Mouse (Mus musculus) ovary, postnatal 36 days (tissue): ENCODE results near the gene Rpl12.
A peak's percentile ranks its signal among the peaks of the same experiment; 100 is the strongest.

Experiments used
- DNase-seq: peaks from one replicate; pipeline ENCODE4 v3.0.0; 2022; ENCODE audit warnings: low spot score, mixed read lengths

Gene Rpl12

DNA sequence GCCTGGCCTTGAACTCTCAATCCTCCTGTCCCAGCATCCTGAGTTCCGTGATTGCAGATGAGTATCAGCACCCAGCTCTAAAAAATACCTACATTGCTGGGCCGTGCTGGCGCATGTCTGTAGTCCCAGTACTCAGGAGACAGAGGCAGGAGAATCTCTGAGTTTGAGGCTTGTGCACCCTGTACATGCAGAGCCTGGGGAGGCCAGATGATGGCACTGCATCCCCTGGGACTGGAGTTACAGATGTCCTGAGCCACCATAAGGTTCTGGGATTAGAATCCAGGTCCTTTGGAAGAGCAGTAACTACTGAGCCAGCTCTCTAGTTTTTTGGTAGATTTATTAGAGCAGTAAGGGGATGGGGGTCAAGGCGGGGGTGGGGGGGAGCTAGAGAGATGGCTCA, 20.9 kb upstream of the Rpl12 start:
- no peak for DNase-seq

DNA sequence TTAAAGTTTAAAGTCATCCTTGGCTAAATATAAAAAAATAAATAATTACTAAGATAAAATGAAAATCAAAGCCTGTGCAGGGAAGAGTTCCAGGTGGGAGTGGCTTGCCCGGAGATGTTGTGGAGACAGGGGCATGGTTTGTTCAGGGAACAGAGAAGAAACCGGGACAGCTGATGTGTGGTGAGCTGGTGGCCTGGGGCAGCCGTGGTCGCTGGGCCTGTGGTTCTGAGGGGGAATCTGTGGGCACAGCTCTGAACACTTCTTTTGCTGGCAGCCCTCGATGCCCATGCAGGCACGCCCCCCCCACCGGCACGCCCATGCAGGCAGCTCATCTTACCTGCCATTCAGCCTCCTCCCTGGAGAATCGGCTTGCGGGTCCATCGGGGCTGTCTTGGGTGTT, 13.9 kb upstream of the Rpl12 start:
- DNase-seq = no peak

DNA sequence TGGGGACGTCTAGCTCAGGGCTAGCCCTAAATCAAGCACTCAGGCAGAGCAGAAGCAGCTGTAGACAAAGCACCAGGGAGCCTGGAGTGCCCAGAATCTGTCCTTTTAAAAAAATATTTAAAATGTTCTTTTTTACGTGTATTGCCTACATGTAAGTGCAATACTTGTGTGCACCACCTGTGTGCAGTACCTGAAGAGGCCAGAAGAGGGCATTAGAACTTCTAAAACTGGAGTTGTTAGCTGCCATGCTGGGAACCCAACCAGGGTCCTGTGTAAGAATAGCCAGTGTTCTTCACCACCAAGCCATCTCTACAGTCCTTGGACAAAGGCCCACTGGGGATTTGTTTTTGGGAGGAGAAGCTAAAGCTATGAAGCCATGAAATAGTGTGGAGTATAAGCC, 6.8 kb upstream of the Rpl12 start:
- no peak for DNase-seq

DNA sequence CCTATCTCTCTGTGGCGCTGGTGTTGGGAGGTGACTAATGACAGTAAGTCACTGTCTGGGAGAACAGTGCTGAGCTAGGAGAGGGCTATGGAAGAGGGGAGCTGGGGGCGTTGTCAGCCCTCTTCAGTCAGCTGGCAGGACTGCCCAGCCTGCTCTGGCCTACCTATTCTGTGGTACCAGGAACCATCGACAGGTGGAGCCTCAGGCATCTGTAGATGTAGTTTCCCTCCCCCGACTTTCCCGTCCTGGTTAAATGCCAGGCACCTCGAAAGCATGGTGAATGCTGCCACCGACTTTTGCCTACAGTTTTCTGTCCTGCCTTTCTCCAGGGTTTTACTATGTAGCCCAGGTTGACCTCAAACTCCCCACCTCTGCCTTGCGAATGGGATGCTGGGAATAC, 4.0 kb upstream of the Rpl12 start:
- no peak for DNase-seq

DNA sequence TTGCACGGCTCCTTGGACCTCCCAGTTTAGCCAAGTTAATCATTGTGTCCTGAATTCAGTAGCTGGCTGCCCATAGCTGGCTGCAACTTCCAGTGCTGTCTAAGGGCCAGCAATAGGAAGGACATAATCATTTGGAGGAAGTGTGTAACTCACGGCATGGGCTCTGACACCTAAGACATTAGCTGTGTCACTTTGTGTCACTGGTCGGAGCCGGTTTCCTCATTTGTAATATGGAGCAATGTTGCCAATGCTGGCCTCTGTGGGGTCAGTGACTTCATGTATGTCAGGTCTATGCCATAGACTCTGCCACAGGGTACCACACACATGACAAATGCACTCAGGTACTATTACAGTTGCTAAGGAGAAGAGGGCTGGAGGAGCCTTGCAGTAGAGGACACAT, 1.1 kb upstream of the Rpl12 start:
- DNase-seq = no peak

DNA sequence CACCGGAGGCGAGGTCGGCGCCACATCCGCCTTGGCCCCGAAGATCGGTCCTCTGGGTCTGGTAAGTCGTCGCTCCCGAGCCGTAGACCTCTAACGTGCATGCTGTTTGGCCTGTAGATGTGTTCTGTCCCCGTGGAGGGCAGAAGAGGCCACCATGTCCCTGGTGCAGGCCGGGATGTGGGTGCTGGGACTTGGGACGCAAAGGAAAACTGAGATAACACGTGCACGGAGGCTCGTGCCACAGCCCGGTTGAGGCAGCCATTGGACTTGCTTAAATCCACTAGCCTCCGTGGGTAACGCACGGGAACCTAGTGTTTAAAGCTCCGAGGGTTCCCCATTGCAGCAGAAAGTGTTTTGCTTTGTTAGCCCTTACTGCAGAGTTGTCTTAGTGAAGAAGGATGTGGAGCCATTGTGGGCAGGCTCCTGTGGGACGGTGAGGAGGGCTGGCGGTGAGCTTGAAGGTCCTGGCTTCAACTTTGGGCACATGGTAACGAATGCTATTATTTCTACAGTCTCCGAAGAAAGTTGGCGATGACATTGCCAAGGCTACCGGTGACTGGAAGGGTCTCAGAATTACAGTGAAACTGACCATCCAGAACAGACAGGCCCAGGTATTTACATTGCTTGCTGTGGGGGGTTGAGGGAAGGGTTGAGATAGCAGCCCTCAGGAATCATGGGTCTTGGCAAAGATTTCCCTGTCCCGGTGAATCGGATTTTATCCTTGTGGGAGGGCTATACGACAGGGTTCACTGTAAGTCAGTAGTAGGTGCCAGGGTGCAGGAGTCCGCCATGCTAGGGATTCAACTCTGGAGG, 909 bp downstream of the Rpl12 start:
- peak; percentile 30 for DNase-seq

DNA sequence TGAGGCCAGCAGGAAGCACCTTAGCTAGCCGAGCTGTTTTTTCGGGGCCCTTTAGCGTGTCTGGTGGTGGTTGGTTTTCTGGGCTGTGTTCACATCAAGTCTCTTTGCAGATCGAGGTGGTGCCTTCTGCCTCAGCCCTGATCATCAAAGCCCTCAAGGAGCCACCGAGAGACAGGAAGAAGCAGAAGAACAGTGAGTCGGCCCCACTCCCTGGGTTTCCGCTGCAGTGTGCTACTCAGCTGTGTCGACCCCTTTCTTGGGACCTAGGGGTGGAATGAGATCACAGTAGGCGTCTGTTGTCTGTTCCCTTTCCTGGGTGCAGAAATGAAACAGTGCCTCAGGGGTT, 1.5 kb downstream of the Rpl12 start:
- no peak for DNase-seq

DNA sequence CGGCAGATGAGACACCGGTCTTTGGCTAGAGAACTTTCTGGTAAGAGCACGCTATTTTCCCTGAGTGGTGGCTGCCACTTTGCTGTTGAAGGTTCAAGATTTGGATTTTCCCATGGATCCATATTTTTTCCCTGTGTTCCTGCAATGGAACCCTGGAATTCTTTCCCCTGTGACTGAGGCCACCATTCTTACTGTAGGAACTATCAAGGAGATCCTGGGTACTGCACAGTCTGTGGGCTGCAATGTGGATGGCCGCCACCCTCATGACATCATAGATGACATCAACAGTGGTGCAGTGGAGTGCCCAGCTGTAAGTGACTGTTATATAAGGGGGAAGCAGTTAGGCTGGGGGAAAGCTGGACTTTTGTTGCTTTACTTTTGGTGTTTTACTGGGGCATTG, 2.2 kb downstream of the Rpl12 start:
- no peak for DNase-seq

DNA sequence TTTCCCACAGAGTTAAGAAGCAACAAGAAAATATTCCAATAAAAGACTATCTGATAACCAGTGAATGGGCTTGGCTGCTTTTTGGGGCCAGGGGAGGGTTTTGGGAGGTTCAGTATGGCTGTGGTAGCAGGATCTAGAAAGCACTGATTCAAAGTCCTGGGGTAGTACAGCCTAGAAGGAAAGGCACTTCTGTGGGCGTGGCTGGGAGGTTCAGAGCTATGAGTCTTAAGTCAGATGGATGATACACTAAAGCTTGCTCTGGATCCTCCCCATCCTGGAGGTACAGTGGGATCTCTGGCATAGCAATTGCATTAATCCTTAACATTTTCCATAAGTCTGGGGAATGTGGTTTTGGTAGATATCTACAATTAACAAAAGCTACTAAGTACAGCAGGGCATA, 2.6 kb downstream of the Rpl12 start:
- no peak for DNase-seq

DNA sequence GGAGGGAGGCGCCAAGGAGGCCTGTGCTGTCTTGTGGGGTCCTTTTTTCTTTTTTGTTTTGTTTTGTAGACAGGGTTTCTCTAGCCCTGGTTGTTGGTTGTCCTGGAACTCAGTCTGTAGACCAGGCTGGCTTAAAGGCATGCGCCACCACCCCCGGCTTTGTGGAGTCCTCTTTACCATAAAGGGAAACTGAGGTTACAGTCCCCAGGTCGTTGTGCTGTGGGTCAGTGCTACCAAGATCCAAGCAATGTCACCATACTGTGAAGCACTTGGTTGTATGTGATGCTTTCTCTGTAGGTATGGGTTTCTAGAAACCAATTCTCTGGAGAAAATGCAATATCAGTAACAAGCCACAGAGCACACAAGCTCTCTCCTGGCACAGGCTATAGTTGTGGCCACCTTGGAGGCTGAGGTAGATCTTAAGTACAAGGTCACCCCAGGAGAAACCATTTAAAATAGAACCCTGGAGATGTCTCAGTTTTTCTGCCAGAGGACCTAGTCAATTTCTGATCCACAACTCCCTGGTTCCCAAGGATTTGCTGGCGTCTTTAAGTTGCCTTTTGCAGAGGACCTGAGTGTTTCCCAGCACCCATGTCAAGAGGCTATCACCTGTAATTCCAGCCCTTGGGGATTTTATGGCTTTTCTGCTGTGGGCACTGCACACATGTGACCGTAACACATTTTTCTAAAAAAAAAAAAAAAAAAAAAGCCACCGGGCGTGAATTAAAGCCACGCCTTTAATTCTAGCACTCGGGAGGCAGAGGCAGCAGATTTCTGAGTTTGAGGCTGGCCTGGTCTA, 3.5 kb downstream of the Rpl12 start:
- no peak for DNase-seq

DNA sequence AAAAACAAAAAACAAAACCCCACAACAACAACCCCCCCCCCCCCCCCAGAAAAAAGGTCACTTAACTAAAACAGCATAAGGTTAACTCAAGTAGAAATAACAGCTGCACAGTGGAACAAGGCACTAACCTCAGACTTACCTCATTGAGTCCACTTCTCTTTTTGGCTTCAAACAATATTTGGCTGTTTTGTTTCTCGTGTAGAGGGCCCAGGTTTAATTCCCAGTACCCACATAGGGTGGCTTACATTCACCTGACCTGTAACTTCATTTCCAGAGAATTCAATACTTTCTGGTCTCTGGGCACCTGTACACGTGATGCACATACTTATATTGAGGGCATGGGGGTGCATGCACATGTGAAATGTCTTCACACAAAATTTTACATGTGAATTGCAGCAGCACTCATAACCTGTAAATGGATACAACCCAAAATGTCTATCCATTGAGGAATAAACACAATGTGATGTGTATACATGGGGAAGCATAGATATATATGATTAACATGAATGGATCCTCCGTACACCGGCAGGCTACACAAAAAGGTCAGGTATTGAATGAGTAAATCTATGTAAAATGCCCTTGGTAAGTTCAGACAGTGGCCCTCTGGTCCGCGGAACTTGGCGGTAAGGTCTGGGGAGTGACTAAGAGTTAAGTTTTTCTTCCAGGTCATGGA, 4.3 kb downstream of the Rpl12 start:
- no peak for DNase-seq

DNA sequence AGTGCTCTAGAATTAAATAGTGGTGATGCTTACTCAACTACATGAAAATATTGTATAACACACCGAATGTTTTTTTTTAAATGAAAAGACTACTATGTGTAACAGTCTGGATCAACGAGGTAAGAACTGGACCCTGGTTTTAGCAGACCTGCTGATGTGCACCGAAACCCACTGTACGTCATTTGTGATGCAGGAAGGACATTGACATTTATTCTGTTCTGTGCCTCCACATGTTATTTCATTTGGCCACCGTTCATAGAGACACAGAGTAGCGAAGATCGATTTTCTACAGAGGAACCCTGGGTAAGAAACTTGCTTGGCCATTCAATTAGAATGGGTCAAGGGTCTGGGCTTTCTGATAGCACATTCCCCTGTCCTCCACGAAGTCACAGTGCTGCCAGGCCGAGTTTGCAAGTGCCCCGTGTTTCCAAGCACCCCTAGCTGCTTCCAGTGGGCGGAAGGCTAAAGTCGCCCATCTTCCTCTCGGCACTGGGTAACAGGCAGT, 4.9 kb downstream of the Rpl12 start:
- no peak for DNase-seq

DNA sequence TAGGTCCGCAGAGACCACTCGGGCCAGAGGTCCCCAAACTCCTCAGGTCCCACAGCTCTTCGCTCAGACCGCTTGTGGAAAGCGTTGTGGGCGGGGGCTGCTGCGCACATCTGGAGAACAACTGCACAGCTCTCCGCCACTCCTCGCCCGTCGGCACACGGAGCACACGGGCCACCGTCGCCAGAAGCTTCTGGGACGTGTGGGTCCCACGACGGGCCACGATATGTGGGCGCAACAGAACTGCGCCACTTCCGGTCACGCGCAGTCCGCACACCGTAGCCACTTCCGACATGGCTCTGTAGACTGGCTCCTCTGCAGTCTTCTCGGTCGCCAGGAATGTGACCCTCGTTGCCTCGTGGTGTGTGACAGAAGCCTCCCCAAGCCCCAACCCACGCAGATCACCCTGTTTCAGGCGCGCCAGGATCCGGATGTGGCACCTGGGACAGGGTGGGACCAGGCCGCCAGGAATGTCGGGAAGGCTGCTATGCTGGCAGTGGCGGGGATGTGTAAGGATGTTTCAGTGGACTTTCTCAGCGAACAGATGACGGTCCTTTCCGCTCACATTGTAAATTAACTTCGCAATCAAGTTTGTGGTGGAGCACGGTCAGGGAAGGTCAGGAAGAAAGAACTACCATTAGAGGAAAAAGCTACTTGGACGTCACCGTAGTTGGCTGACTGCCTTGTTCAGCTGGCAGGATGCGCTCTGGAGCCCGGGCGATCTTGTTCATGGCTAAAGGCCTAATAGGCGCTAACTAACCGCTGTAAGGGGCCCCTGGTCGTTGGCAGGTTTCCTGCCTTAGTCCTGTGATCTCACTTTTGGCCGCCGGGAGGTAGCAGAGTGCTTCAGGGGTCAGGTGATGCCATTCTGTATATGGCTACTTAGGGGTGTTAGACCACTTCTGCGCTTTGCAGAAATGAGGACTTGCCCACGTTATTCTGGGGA, 5.6 kb downstream of the Rpl12 start:
- DNase-seq = peak; percentile 84

DNA sequence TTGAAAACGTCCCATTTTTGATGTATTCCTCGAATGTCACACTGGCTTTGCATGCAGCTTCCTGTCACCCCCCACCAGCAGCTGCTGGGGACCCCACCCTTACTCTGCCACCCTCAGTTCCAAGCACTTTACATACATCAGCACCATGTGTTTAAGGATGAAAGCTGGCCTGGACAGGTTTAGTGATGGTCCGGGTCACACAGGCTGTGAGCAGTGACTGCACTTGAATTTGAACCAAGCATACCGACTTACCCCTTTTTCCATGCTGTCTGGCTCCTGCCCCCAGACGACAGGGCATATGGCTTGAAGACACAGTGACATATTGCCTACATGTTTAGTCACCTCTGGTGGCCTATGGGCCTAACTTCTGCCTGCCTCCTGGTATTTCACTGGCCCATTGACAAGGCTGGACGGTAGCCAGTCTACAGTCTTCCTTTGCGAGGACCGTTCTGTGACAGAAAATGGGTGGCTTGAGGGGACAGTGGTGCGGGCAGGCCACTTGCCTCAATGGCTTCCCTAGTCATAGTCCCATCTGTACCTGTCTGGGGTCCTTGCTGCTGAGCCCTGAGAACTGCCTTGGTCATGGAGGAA, 6.8 kb downstream of the Rpl12 start:
- DNase-seq = no peak

DNA sequence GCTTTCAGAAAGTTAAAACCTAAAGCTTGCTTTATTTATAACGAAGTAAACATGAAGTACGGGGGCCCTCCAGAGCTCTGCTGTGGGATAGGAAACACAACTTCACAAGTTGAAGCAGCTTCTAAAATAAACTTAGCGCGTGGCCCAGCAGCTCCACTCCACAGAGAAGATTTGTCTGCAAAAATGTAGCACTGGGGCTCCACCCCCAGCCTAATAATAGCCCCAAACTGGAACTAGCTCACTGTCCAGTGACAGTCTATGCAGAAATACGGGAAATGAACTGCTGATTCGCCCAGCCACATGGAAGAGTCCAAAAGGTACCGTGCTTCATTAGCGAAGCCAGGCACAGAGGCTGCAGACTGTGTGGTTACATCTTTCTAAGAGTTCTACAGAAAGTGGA, 8.0 kb downstream of the Rpl12 start:
- DNase-seq = no peak

DNA sequence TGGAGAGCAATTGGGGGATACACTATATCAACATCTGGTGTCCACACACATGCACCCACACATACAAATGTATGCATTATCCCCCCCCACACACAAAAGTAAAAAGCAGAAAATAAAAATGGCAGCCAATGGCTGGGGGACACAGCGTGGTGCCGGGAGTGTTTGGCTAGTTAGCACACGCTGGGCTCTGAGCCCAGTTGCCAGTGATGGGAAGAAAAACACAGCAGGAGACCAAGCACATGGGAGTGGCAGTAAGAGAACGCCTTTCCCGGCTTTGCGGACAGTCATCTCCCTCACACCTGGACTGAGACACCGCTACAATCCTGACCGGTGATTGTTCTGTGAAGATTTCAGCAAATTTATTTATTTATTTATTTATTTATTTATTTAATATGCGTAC, 9.9 kb downstream of the Rpl12 start:
- no peak for DNase-seq

DNA sequence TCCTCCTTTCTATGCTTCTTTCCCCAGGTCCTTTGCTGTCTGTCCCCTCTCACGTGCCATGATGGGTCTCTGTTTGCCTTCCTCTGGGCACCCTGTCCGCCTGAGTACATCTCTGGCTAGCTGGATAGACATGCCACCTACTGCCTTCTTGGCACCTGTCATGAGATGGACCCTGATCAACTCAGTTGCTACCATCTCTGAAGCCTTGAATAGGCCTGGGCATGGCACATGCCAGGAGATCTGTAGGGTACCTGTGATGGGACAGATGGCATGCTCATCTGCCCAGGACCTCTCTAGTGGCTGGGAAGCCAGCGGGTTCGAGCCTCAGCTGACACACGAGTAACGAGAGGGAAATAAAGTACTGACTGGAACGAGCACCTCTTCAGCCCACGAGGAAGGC, 12.9 kb downstream of the Rpl12 start:
- no peak for DNase-seq

DNA sequence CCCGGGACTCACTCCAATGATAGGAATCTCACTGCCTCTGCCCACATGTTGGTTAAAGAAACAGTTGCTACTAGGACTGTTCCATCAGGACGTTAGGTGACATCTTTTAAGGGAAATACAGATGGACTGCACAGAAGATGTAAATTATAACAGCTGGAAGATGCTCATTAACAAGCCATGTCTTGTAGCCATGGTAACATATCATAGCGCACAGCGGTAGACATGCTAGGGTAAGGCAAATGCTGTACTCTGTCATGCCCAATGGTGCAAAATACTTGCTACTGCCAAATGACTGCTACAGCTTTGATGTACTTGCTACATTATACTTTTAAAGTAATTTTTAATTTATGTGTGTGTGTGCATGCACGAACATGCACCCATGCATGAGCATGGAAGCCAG, 15.8 kb downstream of the Rpl12 start:
- DNase-seq = no peak

DNA sequence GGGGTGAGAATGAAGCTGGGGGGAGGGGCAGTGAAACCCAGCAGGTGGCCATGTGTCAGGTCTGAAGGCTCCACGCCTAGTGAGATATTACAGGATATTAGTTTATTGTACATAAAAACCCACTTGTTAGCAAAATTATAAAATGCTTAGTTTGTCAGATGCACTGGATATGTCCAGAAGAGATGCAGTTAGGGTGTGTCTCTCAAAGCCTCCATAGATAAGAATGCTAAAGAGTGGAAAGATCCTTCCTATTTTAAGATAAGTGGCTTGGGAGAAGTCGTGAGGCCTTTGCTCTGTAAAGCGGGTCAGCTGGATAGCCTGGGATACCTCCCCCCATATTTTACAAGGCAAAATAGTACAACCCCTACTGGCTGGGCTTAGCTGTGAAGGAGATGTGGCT, 17.3 kb downstream of the Rpl12 start:
- no peak for DNase-seq

DNA sequence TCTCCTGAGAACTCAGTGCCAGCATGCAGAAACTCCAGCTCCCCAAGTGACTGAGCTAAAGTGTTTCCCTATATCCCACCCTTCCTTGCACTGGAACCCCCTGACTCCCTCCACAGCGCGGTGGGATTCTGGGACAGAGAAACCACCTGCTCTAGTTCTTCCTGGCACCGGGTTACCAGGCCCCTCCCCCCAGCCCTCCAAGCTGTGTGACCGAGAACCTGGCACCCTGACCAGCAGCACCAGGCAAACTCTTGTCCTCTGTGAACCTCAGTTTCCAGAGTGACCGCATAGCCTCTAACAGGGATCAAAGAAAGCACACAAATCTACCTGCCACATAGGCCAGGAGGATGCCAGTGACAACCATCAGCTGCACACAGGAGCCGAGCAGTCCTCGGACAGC, 18.3 kb downstream of the Rpl12 start:
- DNase-seq = no peak

DNA sequence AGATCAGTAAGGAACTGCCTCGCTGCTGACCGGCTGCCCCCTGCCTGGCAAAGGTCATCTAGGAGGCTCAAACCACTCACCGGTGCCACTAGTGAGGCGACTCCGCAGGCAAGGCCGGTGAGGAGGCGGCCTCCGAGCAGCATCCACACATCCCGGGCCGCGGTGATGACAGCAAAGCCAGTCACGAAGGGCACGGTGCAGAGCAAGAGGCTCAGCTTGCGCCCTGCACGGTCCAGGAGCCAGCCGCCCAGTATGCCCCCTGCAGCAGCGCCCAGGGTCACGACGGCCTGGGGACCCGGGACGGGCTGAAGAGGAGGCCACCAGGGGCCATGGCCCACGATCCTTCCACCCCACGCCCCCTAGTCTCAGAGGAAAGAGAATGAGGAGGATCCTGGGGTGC, 19.9 kb downstream of the Rpl12 start:
- peak; percentile 45 for DNase-seq
